Mouse (Mus musculus): ENCODE data around the gene Fcho2.

- TF ChIP-seq POLR2A (IDR thresholded peaks at IDR 0.05; ENCODE audit: extremely low read depth, insufficient read depth, low read length) (no peak), CTCF (IDR thresholded peaks at IDR 0.05; ENCODE audit: low read depth, low read length) (no peak)
Measured at GRCm38 (mm10) chr13:98818205-98818604, 3.0 kb upstream of the Fcho2 start.

Data from liver, adult 2 months (tissue).